Mouse (Mus musculus): ENCODE results near the gene AC161166.1.

AC161166.1 gene

GRCm38 (mm10) chr7:24461376-24462051 lies 50.7 kb downstream of the AC161166.1 start:
- no peak for DNase-seq (ENCODE audit: low spot score in 2 of 2)
